Mouse (Mus musculus): ENCODE results near the gene Rpusd3. TPM values are rescaled to one million over a fixed set of nuclear protein-coding genes. Genes with fewer than 3 reads are reported as not detected.
A peak's percentile ranks its signal among the peaks of the same experiment; 100 is the strongest.

Rpusd3 gene
- polyA plus RNA-seq, 1 experiment from 2014 or later: 34.6 TPM

- Histone ChIP-seq H3K36me3 (replicated peaks) (peaks cover 23% of the 10 kb centered on the region), H3K4me3 (peak overlapping the region; percentile 98), H3K4me1 (peaks cover 13% of the 10 kb centered on the region), H3K9me3 (no peaks in the 10 kb centered on the region), H3K27me3 (replicated peaks; ENCODE audit: low read depth, poor library complexity, severe bottlenecking) (no peaks in the 10 kb centered on the region), H3K27ac (replicated peaks) (peak overlapping the region; percentile 92)
- no peak for DNase-seq (ENCODE audit: low spot score)
- WGBS: 44% methylated on average over 9 of the region's 9 CpGs
Observed at GRCm38 (mm10) chr6:113442087-113442441, 22.9 kb upstream of the Rpusd3 start.

DNA sequence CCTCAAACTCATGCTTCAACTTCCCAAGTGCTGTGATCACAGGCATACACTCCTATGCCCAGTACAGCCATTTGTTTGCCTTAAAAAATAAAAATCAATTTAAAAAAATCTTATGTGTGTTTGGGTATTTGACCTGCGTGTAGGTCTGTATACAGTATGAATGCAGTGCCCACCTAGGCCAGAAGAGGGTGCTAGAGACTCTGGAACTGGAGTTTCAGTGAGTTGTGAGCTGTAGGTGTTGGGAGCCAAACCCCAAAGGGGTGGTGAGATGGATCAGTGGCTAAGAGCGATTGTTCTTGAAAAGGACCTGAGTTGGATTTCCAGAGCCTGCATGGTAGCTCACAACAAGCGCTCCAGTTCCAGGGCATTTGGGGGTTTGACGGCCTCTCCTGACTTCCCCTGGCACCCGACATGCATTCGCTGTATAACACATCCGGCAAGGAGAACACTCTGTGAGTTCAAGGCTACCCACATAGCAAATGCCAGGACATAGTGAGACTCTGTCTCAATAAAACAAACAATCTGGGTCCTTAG lies 22.1 kb upstream of the Rpusd3 start:
- H3K36me3 ChIP-seq (replicated peaks): peaks cover 15% of the 10 kb centered on the region
- peak; percentile 80 for DNase-seq (ENCODE audit: low spot score)
- no peak overlapping the region for H3K4me3 ChIP-seq
- no peaks in the 10 kb centered on the region for H3K9me3 ChIP-seq
- 55% methylated on average over 7 of the region's 7 CpGs for WGBS
- peaks cover 13% of the 10 kb centered on the region for H3K4me1 ChIP-seq
- H3K27me3 ChIP-seq (replicated peaks; ENCODE audit: low read depth, poor library complexity, severe bottlenecking): no peaks in the 10 kb centered on the region
- no peak overlapping the region for H3K27ac ChIP-seq (replicated peaks)

DNA sequence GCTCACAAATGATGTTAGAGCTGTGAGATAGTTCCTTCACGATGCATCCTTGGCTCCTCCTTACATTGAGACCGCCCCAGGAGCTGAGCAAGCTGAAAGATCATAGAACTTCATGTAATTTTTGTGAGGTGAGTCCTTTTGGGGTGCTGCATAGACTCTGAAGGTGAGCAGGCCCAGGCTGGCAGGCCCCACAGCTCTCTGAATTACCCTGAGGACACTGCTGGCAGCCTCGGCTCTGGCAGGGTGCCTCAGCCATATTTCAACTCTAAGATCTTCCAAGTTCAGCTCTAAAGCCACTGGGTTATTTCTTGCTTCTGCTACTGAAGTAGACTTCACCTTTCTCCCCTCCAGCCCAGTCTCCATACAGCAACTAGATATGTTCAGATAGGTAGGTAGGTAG lies 21.5 kb upstream of the Rpusd3 start:
- H3K4me3 ChIP-seq: no peak overlapping the region
- 84% methylated on average over 3 of the region's 3 CpGs for WGBS
- H3K4me1 ChIP-seq: peaks cover 13% of the 10 kb centered on the region
- peaks cover 9% of the 10 kb centered on the region for H3K36me3 ChIP-seq (replicated peaks)
- DNase-seq (ENCODE audit: low spot score): no peak
- H3K27me3 ChIP-seq (replicated peaks; ENCODE audit: low read depth, poor library complexity, severe bottlenecking): no peaks in the 10 kb centered on the region
- H3K9me3 ChIP-seq: no peaks in the 10 kb centered on the region
- no peak overlapping the region for H3K27ac ChIP-seq (replicated peaks)

DNA sequence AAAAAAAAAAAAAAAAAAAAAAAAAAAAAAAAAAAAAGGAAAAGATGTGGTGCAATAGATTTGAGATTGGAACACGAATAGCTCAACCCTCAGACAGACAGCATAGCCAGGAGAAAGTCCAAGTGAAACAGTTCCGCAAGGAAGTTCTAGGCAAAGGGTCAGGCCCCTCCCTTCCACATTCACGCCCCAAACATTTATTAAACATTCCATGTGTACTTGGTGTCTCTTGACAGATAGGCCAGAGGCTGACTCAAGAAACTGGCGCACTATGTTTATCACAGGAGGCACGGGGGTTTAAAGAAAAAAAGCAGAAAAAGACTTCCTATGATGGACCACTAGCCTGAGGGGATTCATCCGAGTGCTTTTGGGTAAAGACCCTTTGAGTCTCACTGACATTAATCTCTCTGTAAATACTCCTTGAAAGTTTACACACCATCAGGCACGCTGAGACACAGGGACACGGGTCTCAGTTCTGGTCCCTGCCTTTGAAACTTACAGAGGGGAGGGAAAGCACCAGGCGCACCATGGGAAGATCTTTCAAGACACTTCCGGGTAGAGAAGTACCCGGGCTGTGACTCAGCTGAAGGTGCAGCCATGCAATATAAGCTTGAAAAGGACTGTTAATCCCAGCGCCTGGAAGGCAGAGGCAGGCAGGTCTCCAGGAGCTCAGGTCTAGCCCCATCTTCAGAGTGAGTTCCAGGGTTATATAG lies 19.7 kb upstream of the Rpusd3 start:
- Histone ChIP-seq H3K4me1 (peaks cover 13% of the 10 kb centered on the region), H3K36me3 (replicated peaks) (no peaks in the 10 kb centered on the region), H3K27me3 (replicated peaks; ENCODE audit: low read depth, poor library complexity, severe bottlenecking) (0 out of 2 replicates have a peak, but pooled peaks cover 8% of the 10 kb centered on the region), H3K4me3 (no peak overlapping the region), H3K9me3 (no peaks in the 10 kb centered on the region), H3K27ac (replicated peaks) (no peak overlapping the region)
- WGBS: 65% methylated on average over 12 of the region's 12 CpGs
- no peak for DNase-seq (ENCODE audit: low spot score)

DNA sequence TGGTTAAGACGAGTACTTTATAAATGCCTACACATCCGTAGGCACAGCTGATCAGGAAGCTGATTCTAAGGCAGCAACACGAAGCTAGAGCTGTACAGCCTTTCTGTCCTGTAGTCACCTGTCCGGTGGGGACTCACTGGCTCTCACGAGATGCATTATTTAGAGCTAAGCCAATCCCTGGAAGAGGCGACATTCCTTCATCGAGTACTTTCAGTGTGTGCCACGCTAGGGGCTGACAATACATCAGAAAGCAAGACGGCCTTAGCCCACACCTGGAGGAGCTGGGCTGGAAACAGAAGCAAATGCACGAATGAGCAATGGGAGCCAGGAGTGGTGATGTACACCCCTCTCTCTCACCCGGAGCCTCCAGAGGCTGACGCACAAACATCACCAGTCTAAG lies 18.0 kb upstream of the Rpusd3 start:
- 0 out of 2 replicates have a peak, but pooled peaks cover 3% of the 10 kb centered on the region for H3K4me1 ChIP-seq
- no peaks in the 10 kb centered on the region for H3K36me3 ChIP-seq (replicated peaks)
- H3K27me3 ChIP-seq (replicated peaks; ENCODE audit: low read depth, poor library complexity, severe bottlenecking): 0 out of 2 replicates have a peak, but pooled peaks cover 8% of the 10 kb centered on the region
- no peak for DNase-seq (ENCODE audit: low spot score)
- H3K4me3 ChIP-seq: no peak overlapping the region
- H3K9me3 ChIP-seq: no peaks in the 10 kb centered on the region
- 81% methylated on average over 12 of the region's 12 CpGs for WGBS
- no peak overlapping the region for H3K27ac ChIP-seq (replicated peaks)

GRCm38 (mm10) chr6:113435664-113436205 lies 16.6 kb upstream of the Rpusd3 start, which contains the start of gene Cidec:
Gene Cidec, minus strand, starts transcription at chr6:113435760.
- Histone ChIP-seq H3K4me1 (0 out of 2 replicates have a peak, but pooled peaks cover 2% of the 10 kb centered on the region), H3K27me3 (replicated peaks; ENCODE audit: low read depth, poor library complexity, severe bottlenecking) (0 out of 2 replicates have a peak, but pooled peaks cover 8% of the 10 kb centered on the region), H3K27ac (replicated peaks) (no peak within 1 kb of the TSS), H3K36me3 (replicated peaks) (no peaks in the 10 kb centered on the region), H3K9me3 (no peaks in the 10 kb centered on the region), H3K4me3 (no peak within 1 kb of the TSS)
- DNase-seq (ENCODE audit: low spot score): no peak
- WGBS: 78% methylated on average over 9 of the region's 9 CpGs

- H3K9me3 ChIP-seq: no peaks in the 10 kb centered on the region
Observed at GRCm38 (mm10) chr6:113434691-113435090, 15.6 kb upstream of the Rpusd3 start.

GRCm38 (mm10) chr6:113433661-113434060 lies 14.5 kb upstream of the Rpusd3 start:
- no peaks in the 10 kb centered on the region for H3K36me3 ChIP-seq (replicated peaks)
- H3K27me3 ChIP-seq (replicated peaks; ENCODE audit: low read depth, poor library complexity, severe bottlenecking): 0 out of 2 replicates have a peak, but pooled peaks cover 8% of the 10 kb centered on the region
- H3K4me1 ChIP-seq: 0 out of 2 replicates have a peak, but pooled peaks cover 2% of the 10 kb centered on the region
- H3K27ac ChIP-seq (replicated peaks): no peak overlapping the region
- no peak for DNase-seq (ENCODE audit: low spot score)
- H3K9me3 ChIP-seq: no peaks in the 10 kb centered on the region
- H3K4me3 ChIP-seq: no peak overlapping the region
- 84% methylated on average over 3 of the region's 3 CpGs for WGBS

More at GRCm38 (mm10) chr6:113434691-113435090, 15.6 kb upstream of the Rpusd3 start:
- 72% methylated on average over 7 of the region's 7 CpGs for WGBS
- 0 out of 2 replicates have a peak, but pooled peaks cover 2% of the 10 kb centered on the region for H3K4me1 ChIP-seq
- no peak overlapping the region for H3K4me3 ChIP-seq
- H3K36me3 ChIP-seq (replicated peaks): no peaks in the 10 kb centered on the region
- DNase-seq (ENCODE audit: low spot score): no peak
- H3K27me3 ChIP-seq (replicated peaks; ENCODE audit: low read depth, poor library complexity, severe bottlenecking): 0 out of 2 replicates have a peak, but pooled peaks cover 8% of the 10 kb centered on the region
- H3K27ac ChIP-seq (replicated peaks): no peak overlapping the region

DNA sequence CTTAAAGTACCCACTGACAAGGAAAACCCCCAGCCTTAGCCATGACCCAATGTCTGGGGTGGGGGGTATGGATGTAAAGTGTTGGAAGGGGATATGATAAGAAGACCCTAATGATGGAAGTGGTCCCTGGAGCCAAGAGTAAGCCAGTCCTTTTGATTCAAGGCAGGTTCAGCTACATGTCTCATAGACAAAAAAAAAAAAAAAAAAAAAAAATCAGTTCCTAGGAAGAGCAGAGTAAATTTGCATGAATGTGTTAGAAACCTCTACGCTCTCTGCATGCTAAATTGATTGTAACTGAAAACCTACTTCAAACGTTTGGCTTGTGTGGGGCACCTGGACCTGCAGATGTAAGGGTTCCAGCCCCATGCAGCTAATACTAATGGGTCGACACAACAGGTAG lies 12.7 kb upstream of the Rpusd3 start:
- Histone ChIP-seq H3K4me1 (0 out of 2 replicates have a peak, but pooled peaks cover 2% of the 10 kb centered on the region), H3K9me3 (no peaks in the 10 kb centered on the region), H3K27ac (replicated peaks) (no peak overlapping the region), H3K4me3 (no peak overlapping the region), H3K27me3 (replicated peaks; ENCODE audit: low read depth, poor library complexity, severe bottlenecking) (0 out of 2 replicates have a peak, but pooled peaks cover 8% of the 10 kb centered on the region), H3K36me3 (replicated peaks) (no peaks in the 10 kb centered on the region)
- WGBS: 66% methylated on average over 3 of the region's 3 CpGs
- DNase-seq (ENCODE audit: low spot score): no peak

GRCm38 (mm10) chr6:113430846-113431245 lies 11.7 kb upstream of the Rpusd3 start:
- Histone ChIP-seq H3K4me1 (0 out of 2 replicates have a peak, but pooled peaks cover 2% of the 10 kb centered on the region), H3K4me3 (no peak overlapping the region), H3K27me3 (replicated peaks; ENCODE audit: low read depth, poor library complexity, severe bottlenecking) (0 out of 2 replicates have a peak, but pooled peaks cover 8% of the 10 kb centered on the region), H3K9me3 (no peaks in the 10 kb centered on the region), H3K36me3 (replicated peaks) (no peaks in the 10 kb centered on the region), H3K27ac (replicated peaks) (no peak overlapping the region)
- DNase-seq (ENCODE audit: low spot score): no peak
- WGBS: 70% methylated on average over 3 of the region's 3 CpGs

- Histone ChIP-seq H3K4me1 (0 out of 2 replicates have a peak, but pooled peaks cover 2% of the 10 kb centered on the region), H3K27ac (replicated peaks) (no peak overlapping the region), H3K9me3 (no peaks in the 10 kb centered on the region), H3K36me3 (replicated peaks) (no peaks in the 10 kb centered on the region), H3K4me3 (no peak overlapping the region), H3K27me3 (replicated peaks; ENCODE audit: low read depth, poor library complexity, severe bottlenecking) (0 out of 2 replicates have a peak, but pooled peaks cover 8% of the 10 kb centered on the region)
- no peak for DNase-seq (ENCODE audit: low spot score)
- 80% methylated on average over 3 of the region's 3 CpGs for WGBS
Observed at GRCm38 (mm10) chr6:113429965-113430364, 10.8 kb upstream of the Rpusd3 start.

- DNase-seq (ENCODE audit: low spot score): no peak
- whole genome bisulfite sequencing: 91% methylated on average over 16 of the region's 16 CpGs
- Histone ChIP-seq H3K27me3 (replicated peaks; ENCODE audit: low read depth, poor library complexity, severe bottlenecking) (no peaks in the 10 kb centered on the region), H3K36me3 (replicated peaks) (no peaks in the 10 kb centered on the region), H3K4me3 (no peak overlapping the region), H3K27ac (replicated peaks) (no peak overlapping the region), H3K9me3 (no peaks in the 10 kb centered on the region), H3K4me1 (0 out of 2 replicates have a peak, but pooled peaks cover 2% of the 10 kb centered on the region)
Observed at GRCm38 (mm10) chr6:113428006-113428405, 8.9 kb upstream of the Rpusd3 start.
